Mouse (Mus musculus) c-Kit-positive CD71-negative TER-119-negative erythroid progenitor cells, embryonic 14.5 days (primary cell): Measurements from ENCODE around the gene Eomes.

ENCODE experiments used
- DNase-seq: peaks from one replicate; pipeline ENCODE4 v3.0.0-alpha.2; 2013; ENCODE audit warnings: low read depth

Eomes gene

GRCm38 (mm10) chr9:118520011-118520410 is 42.0 kb downstream of the Eomes start:
- DNase-seq = no peak

DNA sequence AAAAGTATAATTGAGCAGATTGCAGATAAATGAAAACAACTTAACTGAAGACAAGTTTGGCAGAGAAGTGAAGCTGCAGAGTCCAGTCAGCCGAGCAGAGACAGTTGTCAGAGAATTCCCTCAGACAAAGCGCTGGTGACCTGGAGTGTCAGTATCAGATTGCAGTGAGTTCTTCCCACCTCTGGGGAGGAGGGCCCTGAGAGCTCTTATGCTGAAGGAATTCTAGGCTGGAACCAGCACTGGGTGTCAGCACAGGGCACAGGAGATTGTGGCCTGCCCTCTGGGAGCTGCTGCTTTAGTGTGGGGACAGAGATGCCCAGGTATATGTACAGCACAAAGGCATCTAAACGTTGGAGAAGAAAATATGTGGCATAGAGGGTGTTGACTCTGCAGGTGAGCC is 42.8 kb downstream of the Eomes start:
- DNase-seq = no peak

- DNase-seq = no peak
Measured at GRCm38 (mm10) chr9:118521659-118522058, 43.6 kb downstream of the Eomes start.

DNA sequence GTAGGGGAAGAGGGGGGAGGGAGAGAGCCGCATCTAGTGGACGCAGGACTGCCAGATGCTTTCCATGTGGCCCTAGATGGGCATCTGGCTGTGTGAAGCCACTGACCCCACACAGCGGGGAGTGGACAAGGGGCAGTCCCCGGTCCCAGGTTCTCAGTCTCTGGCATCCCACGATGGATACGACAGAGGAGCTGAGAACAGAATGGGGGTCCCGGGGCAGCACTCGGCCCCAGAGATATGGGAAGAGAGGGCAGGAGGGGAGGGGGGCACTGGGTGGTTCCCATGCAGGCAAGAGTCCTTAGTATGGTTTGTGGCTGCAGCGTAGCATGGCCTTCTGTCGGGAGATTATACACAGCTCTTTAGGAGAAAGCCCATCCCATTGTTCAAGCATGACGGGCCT is 45.7 kb downstream of the Eomes start:
- no peak for DNase-seq

GRCm38 (mm10) chr9:118527056-118527455 is 49.0 kb downstream of the Eomes start:
- DNase-seq = no peak

DNA sequence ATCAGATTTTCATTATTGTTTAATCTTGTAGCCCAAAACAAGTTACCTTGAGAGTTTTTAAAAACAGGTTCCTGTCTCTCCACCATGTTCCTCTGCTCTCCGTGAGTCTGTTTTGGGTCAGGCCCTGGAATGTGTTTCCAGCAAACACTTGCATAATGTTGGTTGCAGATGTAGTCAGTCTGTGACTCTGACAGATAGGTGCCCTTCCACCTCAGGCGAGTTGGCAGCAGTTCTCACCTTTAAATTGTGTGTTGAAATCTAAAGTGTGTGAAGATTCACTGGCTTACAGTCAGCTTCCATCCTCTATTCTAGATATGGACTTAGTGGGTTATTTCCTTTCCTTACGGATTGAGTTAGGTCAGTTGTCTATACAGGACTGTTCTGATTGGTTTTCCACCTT is 51.8 kb downstream of the Eomes start:
- no peak for DNase-seq

DNA sequence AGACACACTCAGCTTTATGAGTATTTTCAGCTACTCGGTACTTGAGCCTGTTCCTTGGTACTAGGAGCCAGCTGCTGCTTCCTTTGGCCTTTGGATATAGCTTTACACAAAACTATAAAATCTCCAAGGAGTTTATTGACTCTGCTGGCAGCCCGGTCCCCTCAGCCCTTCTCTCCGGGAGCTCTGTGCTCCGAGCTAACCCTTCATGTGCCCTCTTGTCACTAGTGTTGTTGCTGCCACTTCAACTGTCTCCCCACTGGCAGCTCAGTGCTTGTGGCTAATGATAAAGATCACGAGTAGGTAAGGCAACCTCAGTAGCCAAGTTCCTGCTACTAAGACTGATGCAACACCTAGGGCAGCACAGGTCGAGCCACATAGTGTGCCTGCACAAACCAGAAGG is 52.7 kb downstream of the Eomes start:
- no peak for DNase-seq

- DNase-seq = no peak
Measured at GRCm38 (mm10) chr9:118532516-118533205, 54.6 kb downstream of the Eomes start.
